Mouse (Mus musculus): ENCODE results near the gene 5730522E02Rik. TPM values are rescaled to one million over a fixed set of nuclear protein-coding genes. Genes with fewer than 3 reads are reported as not detected.

The 5730522E02Rik gene
- polyA plus RNA-seq, 1 experiment = not detected

GRCm38 (mm10) chr11:25752418-25752817 lies 458.1 kb downstream of the 5730522E02Rik start:
- no peak overlapping the region for H3K4me2 ChIP-seq (ENCODE audit: low read depth)
- TF ChIP-seq POLR2A (IDR thresholded peaks at IDR 0.05; ENCODE audit: insufficient read length, low read depth) = no peak
- no peak for TF ChIP-seq MAX (IDR thresholded peaks at IDR 0.05; ENCODE audit: low read depth)
- TF ChIP-seq POLR2AphosphoS2 (IDR thresholded peaks at IDR 0.05; ENCODE audit: insufficient read length, low read depth) = no peak
- no peak for TF ChIP-seq USF1 (IDR thresholded peaks at IDR 0.05; ENCODE audit: low read depth)
- TF ChIP-seq SRF (IDR thresholded peaks at IDR 0.05; ENCODE audit: control insufficient read depth, insufficient read length, low read depth) = no peak
- TF ChIP-seq E2F4 (IDR thresholded peaks at IDR 0.05; ENCODE audit: insufficient read depth) = no peak
- TF ChIP-seq CEBPB (IDR thresholded peaks at IDR 0.05; ENCODE audit: insufficient read depth, poor library complexity, severe bottlenecking) = no peak
- TF ChIP-seq TCF3 (IDR thresholded peaks at IDR 0.05; ENCODE audit: insufficient read length, low read depth) = no peak
- no peak for TF ChIP-seq MYOG (IDR thresholded peaks at IDR 0.05; ENCODE audit: control insufficient read depth in 1 of 3, insufficient read depth in 1 of 3, insufficient read length in 2 of 3, low read depth in 2 of 3)
- no peak for TF ChIP-seq MYOD1 (IDR thresholded peaks at IDR 0.05; ENCODE audit: control insufficient read depth in 1 of 3, insufficient read length in 2 of 3, low read depth in 2 of 3)
- no peak for TF ChIP-seq REST (IDR thresholded peaks at IDR 0.05; ENCODE audit: insufficient read depth, insufficient read length)
- no peak for TF ChIP-seq TCF12 (IDR thresholded peaks at IDR 0.05; ENCODE audit: insufficient read depth, poor library complexity, severe bottlenecking)
- H3K36me3 ChIP-seq (ENCODE audit: control insufficient read depth, insufficient read depth) = no peaks in the 10 kb centered on the region
- H3K27me3 ChIP-seq (ENCODE audit: control insufficient read depth, insufficient read depth, insufficient read length) = no peaks in the 10 kb centered on the region
- H3K79me2 ChIP-seq (ENCODE audit: control insufficient read depth, insufficient read depth) = no peaks in the 10 kb centered on the region
- H3K4me3 ChIP-seq = no peak overlapping the region
- no peak overlapping the region for H3ac ChIP-seq (ENCODE audit: control insufficient read depth, insufficient read length)

- Histone ChIP-seq H3K27me3 (ENCODE audit: control insufficient read depth, insufficient read depth, insufficient read length) (no peaks in the 10 kb centered on the region), H3K36me3 (ENCODE audit: control insufficient read depth, insufficient read depth) (no peaks in the 10 kb centered on the region), H3ac (ENCODE audit: control insufficient read depth, insufficient read length) (no peak overlapping the region), H3K4me3 (no peak overlapping the region), H3K79me2 (ENCODE audit: control insufficient read depth, insufficient read depth) (no peaks in the 10 kb centered on the region), H3K4me2 (ENCODE audit: low read depth) (no peak overlapping the region)
- TF ChIP-seq MYOG (IDR thresholded peaks at IDR 0.05; ENCODE audit: control insufficient read depth in 1 of 3, insufficient read depth in 1 of 3, insufficient read length in 2 of 3, low read depth in 2 of 3) (no peak), TCF3 (IDR thresholded peaks at IDR 0.05; ENCODE audit: insufficient read length, low read depth) (no peak), SRF (IDR thresholded peaks at IDR 0.05; ENCODE audit: control insufficient read depth, insufficient read length, low read depth) (no peak), MAX (IDR thresholded peaks at IDR 0.05; ENCODE audit: low read depth) (no peak), REST (IDR thresholded peaks at IDR 0.05; ENCODE audit: insufficient read depth, insufficient read length) (no peak), POLR2A (IDR thresholded peaks at IDR 0.05; ENCODE audit: insufficient read length, low read depth) (no peak), USF1 (IDR thresholded peaks at IDR 0.05; ENCODE audit: low read depth) (no peak), POLR2AphosphoS2 (IDR thresholded peaks at IDR 0.05; ENCODE audit: insufficient read length, low read depth) (no peak), CEBPB (IDR thresholded peaks at IDR 0.05; ENCODE audit: insufficient read depth, poor library complexity, severe bottlenecking) (no peak), E2F4 (IDR thresholded peaks at IDR 0.05; ENCODE audit: insufficient read depth) (no peak)
Measured at GRCm38 (mm10) chr11:25747098-25747862, 463.3 kb downstream of the 5730522E02Rik start.

GRCm38 (mm10) chr11:25743664-25744063 lies 466.9 kb downstream of the 5730522E02Rik start:
- Histone ChIP-seq H3K4me3 (no peak overlapping the region), H3K36me3 (ENCODE audit: control insufficient read depth, insufficient read depth) (no peaks in the 10 kb centered on the region)

DNA sequence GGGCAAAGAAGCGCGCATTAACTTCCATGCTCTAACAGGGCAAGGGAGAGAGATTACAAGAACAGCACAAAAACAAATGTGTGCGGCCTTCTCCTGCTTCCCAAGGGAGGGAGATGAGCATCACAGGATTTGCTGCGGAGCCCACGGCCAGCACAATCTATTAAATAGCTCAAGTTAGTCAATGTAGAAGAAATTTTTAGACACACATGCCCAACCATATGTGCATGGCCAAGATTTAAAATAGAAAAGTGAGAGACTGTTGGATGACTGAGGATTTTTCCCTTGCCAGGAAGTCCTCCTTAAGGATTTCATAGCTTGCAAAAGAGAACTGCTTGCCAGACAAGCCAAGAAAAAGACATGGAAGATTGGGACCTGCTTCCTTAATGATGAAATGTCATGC lies 473.3 kb downstream of the 5730522E02Rik start:
- Histone ChIP-seq H3K36me3 (ENCODE audit: control insufficient read depth, insufficient read depth) (no peaks in the 10 kb centered on the region), H3K4me3 (no peak overlapping the region), H3K27me3 (ENCODE audit: control insufficient read depth, insufficient read depth, insufficient read length) (no peaks in the 10 kb centered on the region), H3ac (ENCODE audit: control insufficient read depth, insufficient read length) (no peak overlapping the region), H3K79me2 (ENCODE audit: control insufficient read depth, insufficient read depth) (no peaks in the 10 kb centered on the region), H3K4me2 (ENCODE audit: low read depth) (no peak overlapping the region)
- TF ChIP-seq MYOD1 (IDR thresholded peaks at IDR 0.05; ENCODE audit: control insufficient read depth in 1 of 3, insufficient read length in 2 of 3, low read depth in 2 of 3) = no peak
- no peak for TF ChIP-seq USF1 (IDR thresholded peaks at IDR 0.05; ENCODE audit: low read depth)
- TF ChIP-seq MAX (IDR thresholded peaks at IDR 0.05; ENCODE audit: low read depth) = no peak
- no peak for TF ChIP-seq POLR2AphosphoS2 (IDR thresholded peaks at IDR 0.05; ENCODE audit: insufficient read length, low read depth)
- TF ChIP-seq TCF3 (IDR thresholded peaks at IDR 0.05; ENCODE audit: insufficient read length, low read depth) = no peak
- TF ChIP-seq MYOG (IDR thresholded peaks at IDR 0.05; ENCODE audit: control insufficient read depth in 1 of 3, insufficient read depth in 1 of 3, insufficient read length in 2 of 3, low read depth in 2 of 3) = no peak
- no peak for TF ChIP-seq E2F4 (IDR thresholded peaks at IDR 0.05; ENCODE audit: insufficient read depth)
- no peak for TF ChIP-seq TCF12 (IDR thresholded peaks at IDR 0.05; ENCODE audit: insufficient read depth, poor library complexity, severe bottlenecking)

More at GRCm38 (mm10) chr11:25743664-25744063, 466.9 kb downstream of the 5730522E02Rik start:
- no peak overlapping the region for H3K4me2 ChIP-seq (ENCODE audit: low read depth)
- TF ChIP-seq CEBPB (IDR thresholded peaks at IDR 0.05; ENCODE audit: insufficient read depth, poor library complexity, severe bottlenecking) = no peak
- TF ChIP-seq POLR2AphosphoS2 (IDR thresholded peaks at IDR 0.05; ENCODE audit: insufficient read length, low read depth) = no peak
- TF ChIP-seq MYOG (IDR thresholded peaks at IDR 0.05; ENCODE audit: control insufficient read depth in 1 of 3, insufficient read depth in 1 of 3, insufficient read length in 2 of 3, low read depth in 2 of 3) = no peak
- TF ChIP-seq POLR2A (IDR thresholded peaks at IDR 0.05; ENCODE audit: insufficient read length, low read depth) = no peak
- no peak for TF ChIP-seq E2F4 (IDR thresholded peaks at IDR 0.05; ENCODE audit: insufficient read depth)
- TF ChIP-seq REST (IDR thresholded peaks at IDR 0.05; ENCODE audit: insufficient read depth, insufficient read length) = no peak
- no peak for TF ChIP-seq USF1 (IDR thresholded peaks at IDR 0.05; ENCODE audit: low read depth)
- no peak for TF ChIP-seq MYOD1 (IDR thresholded peaks at IDR 0.05; ENCODE audit: control insufficient read depth in 1 of 3, insufficient read length in 2 of 3, low read depth in 2 of 3)
- TF ChIP-seq SRF (IDR thresholded peaks at IDR 0.05; ENCODE audit: control insufficient read depth, insufficient read length, low read depth) = no peak
- no peak for TF ChIP-seq TCF3 (IDR thresholded peaks at IDR 0.05; ENCODE audit: insufficient read length, low read depth)
- TF ChIP-seq MAX (IDR thresholded peaks at IDR 0.05; ENCODE audit: low read depth) = no peak
- TF ChIP-seq TCF12 (IDR thresholded peaks at IDR 0.05; ENCODE audit: insufficient read depth, poor library complexity, severe bottlenecking) = no peak
- H3K27me3 ChIP-seq (ENCODE audit: control insufficient read depth, insufficient read depth, insufficient read length) = no peaks in the 10 kb centered on the region
- H3K79me2 ChIP-seq (ENCODE audit: control insufficient read depth, insufficient read depth) = no peaks in the 10 kb centered on the region
- H3ac ChIP-seq (ENCODE audit: control insufficient read depth, insufficient read length) = no peak overlapping the region

Measured in myocyte (in vitro differentiated cells).